Mouse (Mus musculus): ENCODE results near the gene Rgs13.
"Not testable (repeated sequence)": the region's sequence is repeated elsewhere in the genome, so short reads cannot be mapped to it uniquely, and the experiment has no call there.

Gene Rgs13

DNA sequence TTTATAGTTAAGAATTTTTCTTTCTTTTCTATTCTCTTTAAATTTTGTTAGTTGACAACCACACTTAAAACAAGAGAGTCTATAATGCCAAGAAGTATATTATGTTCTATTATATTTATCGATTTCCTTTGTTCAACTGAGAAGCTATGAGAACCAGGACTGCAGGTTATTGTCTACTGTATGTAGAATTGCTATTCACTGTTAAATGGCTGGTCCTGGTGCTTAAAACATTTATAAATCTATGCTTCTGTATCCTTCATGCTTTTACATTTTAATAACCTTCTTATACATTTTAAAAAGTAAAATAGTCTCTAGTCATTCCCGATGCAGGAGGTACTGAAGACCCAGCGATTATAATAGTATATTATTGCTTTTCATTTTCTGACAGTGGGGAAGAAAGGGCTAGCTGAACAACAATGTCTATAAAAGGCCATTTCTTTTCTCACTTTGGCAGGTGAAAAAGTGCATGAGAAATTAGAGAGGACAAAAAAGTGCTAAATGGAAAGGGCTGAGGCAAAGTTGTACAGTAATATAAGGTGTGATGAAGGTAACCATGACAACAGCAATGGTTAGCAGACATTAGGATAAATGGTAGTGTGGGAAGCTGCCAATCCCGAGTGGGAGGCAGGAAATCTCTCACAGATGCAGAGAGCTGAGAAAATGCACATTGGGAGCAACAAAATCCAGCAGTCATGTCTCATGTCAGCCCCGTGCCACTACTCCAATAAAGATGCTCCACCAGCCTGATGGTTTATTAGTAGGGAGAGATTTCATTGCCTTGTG is 25.6 kb downstream of the Rgs13 start:
- DNase-seq: peak; percentile 9

DNA sequence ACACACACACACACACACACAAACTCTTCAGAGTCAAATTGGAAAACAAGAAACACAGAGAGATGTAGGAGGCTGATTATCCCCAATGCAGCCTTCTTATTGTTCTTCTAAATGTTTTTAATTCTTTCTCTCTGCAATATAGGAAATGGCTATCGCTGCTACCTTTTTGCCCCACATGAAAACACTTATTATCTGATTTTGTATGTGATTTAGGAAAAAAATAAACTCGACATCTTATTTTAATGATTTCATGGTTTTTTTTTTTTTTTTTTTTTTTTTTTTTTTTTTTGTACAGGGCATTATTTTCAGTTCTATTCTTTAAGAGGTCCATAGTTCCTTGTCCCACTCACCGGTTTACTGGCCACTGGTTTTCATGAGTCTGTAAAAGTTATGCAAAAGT is 27.2 kb downstream of the Rgs13 start:
- DNase-seq: no peak

DNA sequence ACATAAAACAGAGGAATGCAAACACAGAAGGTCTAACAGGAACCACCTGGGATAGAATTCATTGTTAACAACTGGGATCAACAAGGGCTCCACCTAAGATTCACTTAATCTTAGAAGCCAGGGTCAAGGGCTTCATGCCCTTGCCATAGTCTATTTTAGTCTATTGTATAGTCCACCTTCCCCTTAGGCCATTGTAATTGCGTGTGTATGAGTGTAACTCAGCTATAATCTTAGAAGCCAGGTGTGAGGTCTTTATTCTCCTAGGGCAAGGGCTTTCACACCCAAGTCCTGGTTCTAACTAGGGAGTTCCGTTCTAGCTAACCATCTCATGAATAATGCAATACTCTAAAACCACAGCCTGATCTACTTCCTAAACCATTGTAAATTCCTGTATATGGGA is 35.8 kb downstream of the Rgs13 start:
- DNase-seq: not testable (repeated sequence)

DNA sequence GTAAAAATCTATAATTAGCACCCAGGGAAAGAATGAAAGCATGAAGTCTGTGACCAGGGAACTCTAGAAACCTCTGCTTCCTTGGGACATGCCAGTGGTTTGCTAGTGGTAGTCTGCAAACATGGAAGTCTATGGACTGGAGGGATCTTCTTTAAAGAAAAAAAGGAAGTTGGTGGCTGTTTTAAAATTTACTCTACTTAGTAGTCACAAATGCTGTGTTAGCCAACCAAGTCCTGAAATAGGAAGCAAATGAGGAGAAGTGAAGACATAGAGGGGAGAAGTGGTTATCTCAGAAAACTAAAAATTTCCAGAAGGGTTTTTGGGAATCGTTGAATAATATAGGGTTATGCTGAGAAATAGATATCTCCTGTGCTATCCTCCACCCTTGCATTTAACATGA is 37.3 kb downstream of the Rgs13 start:
- DNase-seq: no peak

DNA sequence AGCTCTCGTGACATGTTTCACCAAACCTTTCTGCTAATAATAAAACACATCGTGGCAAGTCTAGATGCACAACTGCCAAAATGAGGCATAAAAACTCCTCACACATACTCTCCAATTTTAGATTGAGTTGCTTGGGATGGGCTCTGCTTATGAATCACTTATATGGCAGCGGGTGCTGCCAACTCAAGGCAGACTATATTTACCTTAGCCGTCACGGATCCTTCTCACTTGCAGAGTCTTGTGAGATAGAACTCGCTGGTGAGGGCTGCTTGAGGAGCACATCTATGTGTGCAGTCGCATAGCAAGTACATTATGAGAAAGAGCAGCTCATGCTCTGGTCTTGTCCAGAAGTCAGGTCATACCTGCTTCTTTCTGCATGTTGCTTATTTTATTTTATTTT is 49.2 kb downstream of the Rgs13 start:
- peak; percentile 15 for DNase-seq

DNA sequence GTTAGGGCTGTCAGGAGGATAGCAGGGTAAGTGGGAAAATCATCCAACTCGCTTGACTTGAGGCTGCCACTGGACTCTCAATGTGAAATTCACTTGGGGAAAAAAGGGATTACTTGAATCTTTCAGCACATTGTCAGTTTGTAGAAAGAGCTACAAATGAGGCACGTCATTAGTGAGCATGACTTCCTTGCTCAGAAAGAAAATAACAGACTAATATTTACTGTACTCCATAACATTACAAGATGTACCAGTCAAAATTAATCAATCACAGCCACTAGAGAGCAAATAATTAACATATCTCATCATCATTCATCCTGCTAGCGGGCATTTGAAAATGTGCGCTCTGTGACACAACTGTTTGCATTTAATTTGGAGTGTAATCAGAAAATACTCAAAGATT is 57.1 kb downstream of the Rgs13 start:
- no peak for DNase-seq

DNA sequence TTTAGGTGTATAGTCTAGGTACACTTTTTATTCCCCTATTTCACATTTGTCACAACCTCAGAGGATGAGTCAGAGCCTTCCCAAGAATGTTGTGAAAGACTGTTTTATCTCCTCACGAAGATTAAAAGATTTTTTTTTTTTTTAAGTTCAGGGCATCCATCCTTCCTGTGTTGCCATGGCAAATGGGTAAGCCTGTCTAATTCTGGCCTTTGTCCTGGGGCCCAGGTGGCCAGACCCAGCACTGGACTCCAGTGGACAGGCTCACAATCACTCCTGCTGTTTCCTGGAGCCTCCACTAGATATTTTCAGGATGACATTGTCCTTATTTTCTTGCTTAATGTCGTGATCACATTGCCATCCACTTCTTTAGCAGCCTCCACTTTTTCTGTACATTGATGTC is 57.7 kb downstream of the Rgs13 start:
- no peak for DNase-seq

DNA sequence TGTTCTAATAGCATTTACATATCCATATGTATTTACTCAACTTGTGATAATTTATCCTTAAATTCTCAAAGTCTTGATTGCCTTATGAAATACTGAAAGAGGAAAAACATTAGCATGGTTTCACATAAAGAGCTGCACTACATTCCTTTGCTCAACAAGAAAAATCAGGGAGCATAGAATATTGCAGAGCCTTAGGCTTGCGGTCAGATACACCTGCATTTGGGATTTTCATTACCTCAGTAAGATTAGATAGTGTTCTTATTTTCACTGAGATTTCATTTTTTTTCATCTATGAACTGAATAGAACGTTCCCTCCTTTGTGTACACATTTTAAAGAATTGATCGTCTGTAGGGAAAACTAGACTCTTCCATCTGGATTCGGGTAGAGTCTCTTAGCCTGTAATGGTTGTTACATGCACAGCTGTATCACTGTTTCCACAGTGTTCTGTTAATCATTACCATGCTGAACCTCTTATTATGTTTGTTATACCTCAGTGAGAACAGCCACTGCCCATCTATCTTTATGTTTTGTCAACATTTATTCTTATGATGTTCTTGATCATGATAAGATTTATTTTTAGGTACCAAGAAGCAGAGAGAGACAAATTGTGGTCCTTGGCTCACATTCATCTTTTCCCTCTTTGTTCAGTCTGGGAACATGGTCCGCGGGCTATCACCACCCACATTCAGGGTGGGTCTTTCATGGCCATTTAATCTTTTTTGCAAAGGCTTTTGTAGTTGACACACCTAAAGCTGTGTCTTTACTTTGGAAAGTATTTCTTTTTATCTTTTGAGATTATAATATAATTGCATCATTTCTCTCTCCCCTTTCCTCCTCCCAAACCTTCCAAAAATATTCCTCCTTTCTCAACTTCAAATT is 61.1 kb downstream of the Rgs13 start:
- no peak for DNase-seq

DNA sequence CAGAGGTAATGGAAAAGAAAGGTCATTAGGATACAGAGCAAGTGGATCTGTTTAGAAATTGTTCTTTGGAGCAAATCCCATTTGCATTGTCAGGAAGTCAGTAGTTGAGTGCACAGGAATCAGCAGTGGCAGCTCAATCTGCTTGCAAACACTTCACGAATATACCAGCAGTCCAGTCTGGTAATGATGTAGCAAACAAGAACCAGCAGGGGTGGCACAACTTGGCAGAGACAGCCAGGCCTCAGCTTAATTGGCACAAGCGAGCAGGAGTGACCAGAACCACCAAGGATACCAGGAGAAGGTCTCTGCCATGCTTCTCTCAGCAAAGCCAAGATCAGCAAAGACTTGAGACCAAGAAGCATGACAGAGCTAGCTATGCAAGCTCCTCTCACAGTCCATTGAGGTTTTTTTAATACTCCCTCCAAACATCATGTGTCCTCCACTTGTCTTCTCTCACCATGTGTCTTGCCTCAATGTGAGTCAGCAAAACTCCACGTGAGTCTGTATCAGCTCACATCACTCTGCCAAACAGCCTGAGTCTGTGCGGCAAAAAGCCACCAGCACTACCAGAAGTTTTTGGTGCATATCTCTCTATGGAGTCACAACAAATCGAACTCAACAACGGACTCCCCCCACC is 63.6 kb downstream of the Rgs13 start:
- no peak for DNase-seq

DNA sequence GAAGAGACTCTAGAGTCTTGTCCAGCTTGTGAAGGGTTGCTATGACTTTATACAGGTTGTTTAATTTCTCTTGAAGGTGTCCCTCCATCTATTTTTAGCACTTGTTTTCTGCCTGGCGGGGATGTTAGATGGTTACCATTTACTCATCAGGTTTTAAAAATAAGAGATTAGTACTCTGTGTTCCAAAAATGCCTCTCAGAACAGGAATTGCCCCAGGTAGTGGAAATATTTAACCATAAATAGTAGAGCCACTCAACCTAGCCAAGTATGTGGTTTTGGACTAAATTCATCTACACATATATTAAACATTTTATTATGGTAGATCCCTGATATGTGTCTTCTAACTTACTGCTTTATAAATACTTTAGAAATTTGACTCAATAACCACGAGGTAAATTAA is 64.2 kb downstream of the Rgs13 start:
- DNase-seq: no peak

DNA sequence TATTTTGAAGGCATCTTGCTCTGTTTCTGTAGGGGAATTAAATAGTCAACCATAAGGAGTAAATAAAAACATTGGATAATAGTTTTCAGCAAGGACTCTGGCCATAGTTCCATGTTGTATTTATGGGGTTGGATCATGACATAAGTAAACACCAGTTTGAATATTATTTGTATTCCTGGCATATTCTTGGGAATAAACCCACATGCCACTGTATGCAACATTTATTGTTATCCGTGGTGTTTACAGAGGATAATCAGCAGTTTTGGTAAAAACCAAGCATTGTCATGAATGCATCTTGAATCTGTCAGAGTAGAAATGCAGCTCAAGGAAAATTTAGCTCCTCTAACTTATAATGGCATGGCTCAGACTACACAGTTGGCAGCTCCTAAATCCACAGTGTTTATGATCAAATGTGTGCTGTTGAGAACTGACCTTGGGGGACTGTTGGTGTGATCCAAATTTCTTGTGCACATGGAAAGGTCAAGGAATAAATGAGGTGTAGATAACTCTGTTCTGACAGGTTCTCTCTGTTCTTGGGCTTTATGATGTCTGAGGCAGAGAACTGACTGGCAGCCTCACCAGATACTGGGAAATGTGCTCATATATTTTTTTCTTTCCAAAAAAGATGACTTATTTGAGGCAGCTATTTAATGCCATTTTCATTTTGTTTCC is 78.4 kb downstream of the Rgs13 start:
- DNase-seq: no peak

DNA sequence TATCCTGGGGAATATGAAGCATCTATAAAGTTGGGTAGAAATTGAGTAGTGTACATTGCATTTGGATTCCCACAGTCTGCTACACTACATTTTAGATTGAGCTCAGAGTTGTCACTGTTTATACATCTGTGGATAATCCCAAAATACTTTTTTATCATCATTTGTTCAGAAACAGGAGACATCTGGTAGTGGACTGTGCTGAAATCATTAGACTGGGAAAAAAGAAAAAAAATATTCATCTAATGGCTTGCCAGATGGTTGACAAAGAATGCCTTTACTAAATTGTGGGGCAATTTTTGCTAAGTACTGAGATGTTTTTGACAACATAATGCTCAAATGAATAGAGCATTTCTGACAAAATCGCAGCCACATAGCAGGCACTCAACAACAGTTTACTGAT is 86.8 kb downstream of the Rgs13 start:
- no peak for DNase-seq
